Mouse (Mus musculus) erythroblast, embryonic 14.5 days (primary cell): ENCODE measurements around the gene Marc2. TPM values are rescaled to one million over a fixed set of nuclear protein-coding genes. Genes with fewer than 3 reads are reported as not detected.

Experiments
- H3K27me3 ChIP-seq: 2 replicates; pipeline ENCODE4 v1.6.1; 2012; ENCODE audit warnings: inconsistent platforms; ENCODE audit not compliant: control insufficient read depth
- H3K36me3 ChIP-seq: 2 replicates; pipeline ENCODE4 v1.6.1; 2012; ENCODE audit warnings: mild to moderate bottlenecking, inconsistent platforms; ENCODE audit not compliant: control insufficient read depth
- H3K4me1 ChIP-seq: 2 replicates; pipeline ENCODE4 v1.6.1; 2012; ENCODE audit warnings: inconsistent platforms; ENCODE audit not compliant: control insufficient read depth
- H3K4me3 ChIP-seq: replicated peaks from 2 replicates; pipeline ENCODE3; 2012; ENCODE audit warnings: moderate library complexity, mild to moderate bottlenecking, inconsistent platforms
- H3K9me3 ChIP-seq: 2 replicates; pipeline ENCODE4 v1.6.1; 2012; ENCODE audit warnings: low read length, inconsistent platforms, mixed read lengths; ENCODE audit not compliant: control insufficient read depth
- GATA1 ChIP-seq: IDR thresholded peaks from 2 replicates; pipeline ENCODE4 v1.6.1; 2012; ENCODE audit warnings: low read length, inconsistent platforms, mixed read lengths
- TAL1 ChIP-seq: IDR thresholded peaks from 3 replicates; pipeline ENCODE4 v1.6.1; 2012; ENCODE audit warnings: low read length, inconsistent platforms, mixed read lengths
- polyA plus RNA-seq: library from polyadenylated mRNA; stranded (reverse); fragments of >175 nt; gene quantifications from 2 replicates; pipeline ENCODE4 v1.2.3, GENCODE M21; 2012

The Marc2 gene
- polyA plus RNA-seq, 1 experiment = 6.8 TPM

- no peaks in the 10 kb centered on the region for H3K9me3 ChIP-seq
- no peak overlapping the region for H3K4me3 ChIP-seq
- TF ChIP-seq TAL1 (no peak), GATA1 (no peak)
- no peaks in the 10 kb centered on the region; the same call in 1 of the 2 replicates for H3K4me1 ChIP-seq
- no peaks in the 10 kb centered on the region for H3K27me3 ChIP-seq
- no peaks in the 10 kb centered on the region for H3K36me3 ChIP-seq
These were observed 14.0 kb upstream of the Marc2 start for GRCm38 (mm10) chr1:184860276-184860675.

- Histone ChIP-seq H3K4me3 (no peak overlapping the region), H3K4me1 (peaks cover 4% of the 10 kb centered on the region)
- TF ChIP-seq GATA1 (no peak), TAL1 (no peak)
These were observed 12.0 kb upstream of the Marc2 start for GRCm38 (mm10) chr1:184858253-184858652.

GRCm38 (mm10) chr1:184857216-184857615, 11.0 kb upstream of the Marc2 start:
- H3K9me3 ChIP-seq = no peaks in the 10 kb centered on the region
- no peak overlapping the region for H3K4me3 ChIP-seq
- H3K36me3 ChIP-seq = no peaks in the 10 kb centered on the region
- no peaks in the 10 kb centered on the region for H3K27me3 ChIP-seq
- peaks cover 13% of the 10 kb centered on the region for H3K4me1 ChIP-seq
- TF ChIP-seq GATA1 = no peak
- TF ChIP-seq TAL1 = no peak

More at GRCm38 (mm10) chr1:184858253-184858652, 12.0 kb upstream of the Marc2 start:
- Histone ChIP-seq H3K36me3 (no peaks in the 10 kb centered on the region), H3K27me3 (no peaks in the 10 kb centered on the region), H3K9me3 (no peaks in the 10 kb centered on the region)

- Histone ChIP-seq H3K27me3 (no peaks in the 10 kb centered on the region), H3K4me3 (no peak overlapping the region), H3K9me3 (no peaks in the 10 kb centered on the region), H3K36me3 (no peaks in the 10 kb centered on the region), H3K4me1 (peaks cover 25% of the 10 kb centered on the region)
- no peak for TF ChIP-seq TAL1
- TF ChIP-seq GATA1 = 0 out of 2 replicates have a peak, but pooled peaks have one; percentile 8
These were observed 7.7 kb upstream of the Marc2 start for GRCm38 (mm10) chr1:184853922-184854321.

GRCm38 (mm10) chr1:184853339-184853738, 7.1 kb upstream of the Marc2 start:
- H3K27me3 ChIP-seq = no peaks in the 10 kb centered on the region
- TF ChIP-seq GATA1 (no peak), TAL1 (no peak)
- peak overlapping the region; percentile 14 for H3K4me3 ChIP-seq

GRCm38 (mm10) chr1:184851741-184852618, 5.7 kb upstream of the Marc2 start:
- Histone ChIP-seq H3K36me3 (no peaks in the 10 kb centered on the region), H3K4me1 (peaks cover 34% of the 10 kb centered on the region), H3K27me3 (no peaks in the 10 kb centered on the region), H3K4me3 (peak overlapping the region; percentile 25), H3K9me3 (no peaks in the 10 kb centered on the region)
- no peak for TF ChIP-seq GATA1
- no peak for TF ChIP-seq TAL1

More at GRCm38 (mm10) chr1:184853339-184853738, 7.1 kb upstream of the Marc2 start:
- Histone ChIP-seq H3K9me3 (no peaks in the 10 kb centered on the region), H3K4me1 (peaks cover 25% of the 10 kb centered on the region), H3K36me3 (no peaks in the 10 kb centered on the region)

- TF ChIP-seq GATA1 (no peak), TAL1 (no peak)
- no peaks in the 10 kb centered on the region for H3K9me3 ChIP-seq
- H3K27me3 ChIP-seq = no peaks in the 10 kb centered on the region
- no peaks in the 10 kb centered on the region for H3K36me3 ChIP-seq
- peaks cover 42% of the 10 kb centered on the region for H3K4me1 ChIP-seq
- no peak overlapping the region for H3K4me3 ChIP-seq
These were observed 4.9 kb upstream of the Marc2 start for GRCm38 (mm10) chr1:184851166-184851565.

- Histone ChIP-seq H3K27me3 (no peaks in the 10 kb centered on the region), H3K4me3 (peak overlapping the region; percentile 73), H3K9me3 (no peaks in the 10 kb centered on the region), H3K4me1 (peaks cover 65% of the 10 kb centered on the region), H3K36me3 (no peaks in the 10 kb centered on the region; the same call in 1 of the 2 replicates)
- no peak for TF ChIP-seq TAL1
- TF ChIP-seq GATA1 = no peak
These were observed 722 bp upstream of the Marc2 start for GRCm38 (mm10) chr1:184846973-184847372.

- Histone ChIP-seq H3K4me1 (peaks cover 65% of the 10 kb centered on the region), H3K9me3 (no peaks in the 10 kb centered on the region), H3K36me3 (peaks cover 11% of the 10 kb centered on the region), H3K4me3 (peak overlapping the region; percentile 73), H3K27me3 (no peaks in the 10 kb centered on the region)
- TF ChIP-seq TAL1 (no peak), GATA1 (no peak)
These were observed 860 bp downstream of the Marc2 start for GRCm38 (mm10) chr1:184845111-184846071.
